Mouse (Mus musculus) lung, embryonic 16.5 days (tissue): ENCODE measurements at regions not wholly inside any gene's neighbourhood (a gene's known extent, or its start where the extent isn't known, plus 50 kb on each side); places are given as distances from the start of the nearest gene placed in this dataset.
"Not testable (repeated sequence)": the region's sequence is repeated elsewhere in the genome, so short reads cannot be mapped to it uniquely, and the experiment has no call there.

Experiments
- ATAC-seq: fragments of 200-750 bp; cut with Nextera tagmentation; 2 replicates; pipeline ENCODE4 v1.8.0; 2017; ENCODE audit warnings: low read depth, mild to moderate bottlenecking, moderate library complexity
- H3K27ac ChIP-seq: fragments of 300-500 bp; sonication (generic); 2 replicates; pipeline ENCODE4 v1.5.1; 2014; ENCODE audit warnings: mild to moderate bottlenecking, control low read depth, low read length
- H3K27me3 ChIP-seq: fragments of 300-500 bp; sonication (generic); 2 replicates; pipeline ENCODE4 v1.6.1; 2014; ENCODE audit warnings: low read depth, low read length, mixed read lengths; ENCODE audit not compliant: control insufficient read depth, insufficient read depth
- H3K36me3 ChIP-seq: fragments of 300-500 bp; sonication (generic); 2 replicates; pipeline ENCODE4 v1.6.1; 2014; ENCODE audit warnings: low read length; ENCODE audit not compliant: control insufficient read depth, insufficient read depth
- H3K4me1 ChIP-seq: fragments of 300-500 bp; sonication (generic); replicated peaks from 2 replicates; pipeline ENCODE4 v1.6.1; 2014; ENCODE audit warnings: low read length, mixed read lengths; ENCODE audit not compliant: control insufficient read depth, insufficient read depth
- H3K4me2 ChIP-seq: fragments of 300-500 bp; sonication (generic); 2 replicates; pipeline ENCODE4 v1.6.1; 2014; ENCODE audit warnings: low read depth, low read length, control low read depth
- H3K4me3 ChIP-seq: fragments of 300-500 bp; sonication (generic); 2 replicates; pipeline ENCODE4 v1.5.1; 2014; ENCODE audit warnings: mild to moderate bottlenecking, low read length, control low read depth
- H3K9ac ChIP-seq: fragments of 300-500 bp; sonication (generic); 2 replicates; pipeline ENCODE4 v1.6.1; 2014; ENCODE audit warnings: low read length, control low read depth
- H3K9me3 ChIP-seq: fragments of 300-500 bp; sonication (generic); 2 replicates; pipeline ENCODE4 v1.6.1; 2016; ENCODE audit warnings: low read length; ENCODE audit not compliant: control insufficient read depth
- WGBS: fragments of 180-500 bp; shearing (Covaris S2); extraction: QIAGEN DNeasy Blood & Tissue Kit; methylation state at CpG from one replicate; pipeline ENCODE4 v1.1.7; 2014; 5-methylcytosine and 5-hydroxymethylcytosine counted together

GRCm38 (mm10) chr13:99672714-99673113, 156.4 kb upstream of the Map1b start:
- H3K4me2 ChIP-seq = no peak overlapping the region
- no peaks in the 10 kb centered on the region for H3K9me3 ChIP-seq
- H3K27me3 ChIP-seq = no peaks in the 10 kb centered on the region
- no peaks in the 10 kb centered on the region; the same call in 1 of the 2 replicates for H3K4me1 ChIP-seq
- H3K9ac ChIP-seq = no peak overlapping the region
- WGBS = 46% methylated on average over 1 of the region's 1 CpGs
- ATAC-seq = no peak
- no peaks in the 10 kb centered on the region for H3K36me3 ChIP-seq
- H3K27ac ChIP-seq = no peak overlapping the region
- no peak overlapping the region for H3K4me3 ChIP-seq

GRCm38 (mm10) chr13:99671747-99672146, 155.4 kb upstream of the Map1b start:
- ATAC-seq = no peak
- Histone ChIP-seq H3K9ac (no peak overlapping the region), H3K9me3 (no peaks in the 10 kb centered on the region), H3K4me2 (no peak overlapping the region), H3K4me3 (no peak overlapping the region), H3K27ac (no peak overlapping the region), H3K27me3 (no peaks in the 10 kb centered on the region), H3K36me3 (no peaks in the 10 kb centered on the region), H3K4me1 (no peaks in the 10 kb centered on the region; the same call in 1 of the 2 replicates)
- 53% methylated on average over 10 of the region's 10 CpGs for WGBS

- Histone ChIP-seq H3K27ac (no peak overlapping the region), H3K4me2 (no peak overlapping the region), H3K27me3 (no peaks in the 10 kb centered on the region), H3K4me1 (no peaks in the 10 kb centered on the region; the same call in 1 of the 2 replicates), H3K9ac (no peak overlapping the region), H3K4me3 (no peak overlapping the region), H3K36me3 (no peaks in the 10 kb centered on the region), H3K9me3 (no peaks in the 10 kb centered on the region)
- 73% methylated on average over 8 of the region's 8 CpGs for WGBS
- ATAC-seq = no peak
Observed at GRCm38 (mm10) chr13:99669987-99670534, 153.7 kb upstream of the Map1b start.

GRCm38 (mm10) chr13:99668613-99669012, 152.3 kb upstream of the Map1b start:
- 79% methylated on average over 8 of the region's 8 CpGs for WGBS
- H3K36me3 ChIP-seq = no peaks in the 10 kb centered on the region
- H3K4me1 ChIP-seq = no peaks in the 10 kb centered on the region; the same call in 1 of the 2 replicates
- H3K27ac ChIP-seq = no peak overlapping the region
- H3K27me3 ChIP-seq = no peaks in the 10 kb centered on the region
- no peak overlapping the region for H3K4me2 ChIP-seq
- no peak for ATAC-seq
- H3K9ac ChIP-seq = no peak overlapping the region
- H3K9me3 ChIP-seq = no peaks in the 10 kb centered on the region
- H3K4me3 ChIP-seq = no peak overlapping the region

GRCm38 (mm10) chr13:99666086-99666485, 149.7 kb upstream of the Map1b start:
- 54% methylated on average over 7 of the region's 7 CpGs for WGBS
- Histone ChIP-seq H3K27me3 (no peaks in the 10 kb centered on the region), H3K9me3 (no peaks in the 10 kb centered on the region), H3K4me2 (no peak overlapping the region), H3K4me3 (no peak overlapping the region), H3K4me1 (no peaks in the 10 kb centered on the region), H3K9ac (no peak overlapping the region), H3K36me3 (no peaks in the 10 kb centered on the region), H3K27ac (no peak overlapping the region)
- ATAC-seq = no peak

- ATAC-seq, H3K36me3 ChIP-seq, H3K4me3 ChIP-seq, H3K4me2 ChIP-seq, H3K9ac ChIP-seq, H3K4me1 ChIP-seq, H3K27me3 ChIP-seq, H3K27ac ChIP-seq, H3K9me3 ChIP-seq: not testable (repeated sequence)
- 86% methylated on average over 12 of the region's 12 CpGs for WGBS
Observed at GRCm38 (mm10) chr13:99663422-99663821, 147.1 kb upstream of the Map1b start.

GRCm38 (mm10) chr13:99647661-99648204, 131.4 kb upstream of the Map1b start:
- Histone ChIP-seq H3K4me2 (no peak overlapping the region), H3K9me3 (no peaks in the 10 kb centered on the region), H3K4me1 (0 out of 2 replicates have a peak, but pooled peaks cover 2% of the 10 kb centered on the region), H3K4me3 (no peak overlapping the region), H3K9ac (no peak overlapping the region), H3K27me3 (no peaks in the 10 kb centered on the region), H3K27ac (no peak overlapping the region), H3K36me3 (no peaks in the 10 kb centered on the region)
- ATAC-seq = peak; percentile 17; the same call in 1 of the 2 replicates
- WGBS = 58% methylated on average over 6 of the region's 6 CpGs

- Histone ChIP-seq H3K27ac (no peak overlapping the region), H3K9me3 (no peaks in the 10 kb centered on the region), H3K4me1 (peaks cover 5% of the 10 kb centered on the region; the same call in 1 of the 2 replicates), H3K4me2 (no peak overlapping the region), H3K36me3 (no peaks in the 10 kb centered on the region), H3K27me3 (no peaks in the 10 kb centered on the region), H3K4me3 (no peak overlapping the region), H3K9ac (no peak overlapping the region)
- 79% methylated on average over 1 of the region's 1 CpGs for WGBS
- ATAC-seq = no peak
Observed at GRCm38 (mm10) chr13:99644771-99645170, 128.4 kb upstream of the Map1b start.

- ATAC-seq = no peak
- Histone ChIP-seq H3K4me1 (peaks cover 5% of the 10 kb centered on the region; the same call in 1 of the 2 replicates), H3K27ac (no peak overlapping the region), H3K27me3 (no peaks in the 10 kb centered on the region), H3K9ac (no peak overlapping the region), H3K9me3 (no peaks in the 10 kb centered on the region), H3K36me3 (no peaks in the 10 kb centered on the region), H3K4me2 (no peak overlapping the region), H3K4me3 (no peak overlapping the region)
- 38% methylated on average over 5 of the region's 5 CpGs for WGBS
Observed at GRCm38 (mm10) chr13:99642811-99643210, 126.5 kb upstream of the Map1b start.
